Mouse (Mus musculus) thymus, postnatal 0 days (tissue): Measurements from ENCODE around the gene Cdk18. TPM values are rescaled to one million over a fixed set of nuclear protein-coding genes. Genes with fewer than 3 reads are reported as not detected.

Experiments used
- DNase-seq: peaks from one replicate; pipeline ENCODE4 v3.0.0-alpha.2; 2015; ENCODE audit warnings: low spot score
- polyA plus RNA-seq: library from polyadenylated mRNA; unstranded; fragments of >200 nt; fragmentation: Nextera tagmentation; extraction: Ambion mirVana; gene quantifications from 2 replicates; pipeline ENCODE4 v1.2.1, GENCODE M21; 2015

Gene Cdk18
- polyA plus RNA-seq, 1 experiment from 2014 or later = 1.9 TPM

GRCm38 (mm10) chr1:132116606-132117005, 22.9 kb downstream of the Cdk18 start:
- peak; percentile 82 for DNase-seq

DNA sequence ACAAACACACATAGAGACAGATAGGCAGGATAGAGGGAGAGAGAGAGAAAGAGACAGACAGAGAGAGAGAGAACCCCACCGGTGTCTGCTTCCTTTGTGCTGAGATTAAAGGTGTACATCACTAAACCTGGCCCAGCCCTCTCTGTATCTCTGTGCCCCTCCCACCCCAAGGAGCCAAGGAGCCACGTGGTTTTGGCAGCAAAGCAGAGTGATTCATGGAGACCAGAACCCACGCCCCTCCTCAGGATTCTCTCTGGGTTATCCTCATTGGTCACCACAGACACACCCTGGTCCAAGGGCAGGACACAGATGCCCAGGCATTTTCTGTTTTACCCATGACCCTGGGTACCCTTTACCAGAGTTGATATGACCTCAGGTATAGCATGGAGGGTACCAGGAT, 26.4 kb downstream of the Cdk18 start:
- DNase-seq = no peak

DNA sequence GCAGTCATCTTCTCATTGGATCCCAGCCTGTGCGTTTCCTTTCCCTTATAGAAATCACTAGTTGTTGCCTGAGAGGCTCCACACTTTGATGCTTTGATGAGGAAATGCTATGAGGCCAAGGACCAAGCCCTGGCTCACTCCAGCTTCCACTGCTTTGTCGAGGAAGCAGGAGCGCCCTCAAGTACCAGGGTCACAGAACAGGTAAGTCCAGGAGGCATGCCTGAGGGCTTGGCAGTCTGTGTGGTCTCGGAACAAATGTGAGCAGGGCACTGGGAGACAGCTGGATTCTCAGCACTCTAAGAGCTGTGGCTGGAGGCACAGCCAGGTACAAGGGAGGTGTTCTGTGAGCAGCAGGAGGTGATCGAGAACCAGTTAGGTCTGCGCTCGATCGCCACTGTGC, 27.1 kb downstream of the Cdk18 start:
- peak; percentile 1 for DNase-seq

- no peak for DNase-seq
Measured at GRCm38 (mm10) chr1:132111411-132111810, 28.1 kb downstream of the Cdk18 start.

DNA sequence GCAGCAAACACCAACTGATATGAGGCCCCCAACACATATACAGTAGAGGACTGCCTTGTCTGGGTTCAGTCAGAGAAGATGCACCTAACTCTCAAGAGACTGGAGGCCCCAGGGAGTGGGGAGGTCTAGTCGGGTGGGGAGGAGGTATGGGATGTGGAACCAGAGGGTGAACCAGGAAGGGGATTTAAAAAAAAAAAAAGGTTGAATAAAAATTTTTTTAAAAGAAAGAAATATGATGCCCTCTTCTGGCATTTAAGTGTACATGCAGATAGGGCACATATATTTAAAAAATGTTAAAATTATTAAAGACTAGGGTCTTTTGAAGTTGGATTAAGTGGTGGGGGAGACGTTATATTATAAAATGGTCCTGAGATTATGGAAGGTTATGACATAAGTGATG, 30.1 kb downstream of the Cdk18 start:
- DNase-seq = peak; percentile 17

- no peak for DNase-seq
Measured at GRCm38 (mm10) chr1:132104353-132104752, 35.1 kb downstream of the Cdk18 start.

DNA sequence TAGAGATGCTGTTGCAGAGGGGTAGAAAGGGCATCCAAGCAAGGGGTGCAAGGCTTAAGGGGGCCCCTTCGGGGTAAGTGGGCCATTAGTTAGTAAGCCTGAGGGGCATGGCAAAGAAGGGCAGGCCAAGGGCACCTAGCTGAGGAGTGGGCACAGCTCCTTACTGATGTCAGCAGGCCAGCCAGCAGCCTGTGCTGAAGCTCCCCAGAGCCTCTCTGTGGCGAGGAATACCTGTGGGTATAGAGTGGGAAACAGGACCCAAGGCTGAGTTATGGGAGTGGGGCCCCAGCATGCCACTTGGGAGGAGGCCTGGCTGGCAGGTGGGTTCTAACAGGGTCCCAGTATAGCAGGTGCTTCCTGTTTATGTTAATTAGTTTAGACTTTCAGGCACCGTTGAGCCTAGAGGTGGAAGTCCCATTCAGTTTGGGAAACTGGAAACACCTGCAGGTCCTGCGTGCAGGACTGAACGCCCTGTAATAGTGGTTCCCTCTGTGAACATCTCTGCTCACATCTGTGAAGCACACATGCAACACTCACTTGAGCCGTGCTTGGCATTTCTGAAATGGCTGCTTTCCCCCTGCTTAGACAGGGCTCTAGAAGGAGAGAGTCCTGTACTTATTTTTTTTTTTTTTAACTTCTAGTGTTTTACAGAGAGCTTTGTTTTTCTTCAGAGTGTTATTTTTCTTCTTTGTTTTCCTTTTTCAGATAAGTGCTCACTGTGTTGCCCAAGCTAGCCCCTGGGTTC, 37.4 kb downstream of the Cdk18 start:
- peak; percentile 83 for DNase-seq

DNA sequence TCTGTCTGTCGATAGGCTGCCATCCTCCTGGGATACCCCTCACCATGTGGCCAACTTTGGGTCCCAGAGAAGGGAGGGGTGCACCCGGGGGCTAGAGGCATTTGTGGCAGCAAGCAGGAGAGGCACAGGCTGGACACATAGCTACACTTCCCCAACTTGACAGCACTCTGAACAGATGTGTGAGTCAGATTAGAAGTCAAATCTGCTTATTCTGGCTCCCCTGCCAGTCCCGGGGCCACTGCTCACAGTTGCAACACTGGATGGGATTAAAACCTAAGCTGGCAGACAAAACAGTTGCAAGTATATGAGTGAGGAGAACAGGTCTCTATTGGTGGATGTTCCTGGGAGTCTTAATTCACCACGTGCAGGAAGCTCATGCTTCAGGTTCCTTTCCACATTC, 39.7 kb downstream of the Cdk18 start:
- no peak for DNase-seq

DNA sequence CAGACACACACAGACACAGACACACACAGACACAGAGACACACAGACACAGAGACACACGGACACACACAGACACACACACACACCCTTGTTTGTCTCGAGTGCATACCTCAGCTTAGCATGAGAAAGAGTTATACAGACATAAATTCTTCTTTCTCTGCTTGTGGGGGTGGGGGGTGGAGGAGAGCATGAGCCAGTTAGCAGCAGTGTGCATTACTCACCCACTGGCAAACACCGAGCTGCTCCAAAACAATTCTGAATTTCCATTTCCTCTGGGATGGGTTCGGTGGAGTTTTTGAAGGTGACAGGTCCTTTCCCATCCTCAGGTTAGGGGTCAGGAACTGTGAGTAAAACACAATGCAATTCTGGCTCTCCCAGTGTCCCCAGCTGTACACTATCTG, 40.5 kb downstream of the Cdk18 start:
- DNase-seq = no peak

- no peak for DNase-seq
Measured at GRCm38 (mm10) chr1:132098076-132098475, 41.4 kb downstream of the Cdk18 start.

GRCm38 (mm10) chr1:132095356-132096004, 44.0 kb downstream of the Cdk18 start:
- peak; percentile 26 for DNase-seq

DNA sequence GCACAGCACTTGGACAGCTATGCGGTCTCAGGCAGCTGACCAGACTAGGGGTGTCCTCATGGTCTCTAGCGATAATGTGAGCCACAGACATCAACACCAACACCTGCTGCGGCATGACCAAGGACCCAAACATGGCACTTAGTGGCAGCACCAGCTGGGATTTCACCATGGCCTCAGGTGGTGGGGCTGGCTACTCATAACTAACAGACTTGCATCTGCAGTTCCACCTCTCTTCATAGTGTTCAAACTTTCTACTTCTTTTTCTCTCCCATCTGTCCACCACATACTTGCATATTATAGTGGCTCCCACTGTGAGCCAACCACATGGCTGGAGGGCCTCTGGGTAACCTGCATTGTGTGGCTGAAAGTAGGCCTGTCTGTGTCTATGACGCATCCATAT, 46.2 kb downstream of the Cdk18 start:
- no peak for DNase-seq

DNA sequence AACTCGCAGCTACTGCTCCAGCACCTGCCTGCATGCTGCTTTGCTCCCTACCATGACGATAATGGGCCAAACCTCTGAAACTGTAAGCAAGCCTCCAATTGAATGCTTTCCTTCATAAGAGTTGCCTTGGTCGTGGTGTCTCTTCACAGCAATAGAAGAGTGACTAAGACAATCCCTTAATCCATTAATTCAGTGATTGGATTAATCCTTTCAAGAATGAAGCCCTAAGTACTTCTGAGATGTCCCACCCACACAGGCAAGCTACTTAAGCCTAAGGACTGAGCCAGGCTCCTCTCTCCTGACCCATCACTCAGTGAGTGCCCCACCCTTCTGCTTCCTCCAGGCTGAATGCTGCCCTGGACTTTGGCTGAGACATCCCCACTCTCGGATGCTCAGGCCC, 49.2 kb downstream of the Cdk18 start:
- DNase-seq = no peak

DNA sequence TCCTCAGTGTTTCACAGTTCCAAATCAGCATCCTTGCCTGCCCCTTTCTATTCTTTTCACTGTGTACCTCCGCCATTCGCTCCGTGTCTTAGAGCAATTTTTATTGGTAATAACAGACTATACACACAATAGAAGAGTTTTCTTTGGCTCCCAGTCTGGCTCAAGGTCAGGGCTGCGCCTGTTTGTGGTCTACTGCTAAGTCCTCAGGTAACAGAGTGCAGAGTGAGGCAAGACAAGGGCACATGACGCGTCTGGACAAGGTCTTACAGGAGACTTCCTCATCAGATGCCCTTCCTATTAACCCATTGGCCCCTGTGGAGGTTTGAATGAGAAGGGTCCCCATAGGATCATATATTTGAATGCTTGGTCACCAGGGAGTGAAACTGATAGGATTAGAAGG, 49.7 kb downstream of the Cdk18 start:
- no peak for DNase-seq

GRCm38 (mm10) chr1:132088181-132088671, 51.3 kb downstream of the Cdk18 start:
- DNase-seq = no peak

GRCm38 (mm10) chr1:132085181-132086049, 54.1 kb downstream of the Cdk18 start:
- DNase-seq = no peak

DNA sequence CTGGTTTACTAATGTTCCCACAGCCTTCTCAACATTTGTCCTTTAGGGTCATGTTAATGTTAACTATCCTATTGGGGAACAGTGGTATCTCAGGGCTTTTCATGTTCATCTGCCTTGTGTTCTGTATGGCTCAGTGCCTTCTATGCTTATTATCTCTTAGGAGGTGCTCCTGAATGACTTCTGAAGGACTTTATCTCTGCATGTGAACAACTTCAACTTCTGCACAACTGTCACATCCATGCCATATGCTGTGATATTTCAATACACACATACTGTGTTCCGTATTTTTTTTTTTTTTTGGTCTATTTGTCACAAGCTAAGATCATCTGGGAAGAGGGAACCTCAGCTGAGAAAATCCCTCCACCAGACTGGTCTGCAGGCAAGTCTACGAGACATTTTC, 61.1 kb downstream of the Cdk18 start:
- DNase-seq = no peak

- no peak for DNase-seq
Measured at GRCm38 (mm10) chr1:132075576-132075975, 63.9 kb downstream of the Cdk18 start.

DNA sequence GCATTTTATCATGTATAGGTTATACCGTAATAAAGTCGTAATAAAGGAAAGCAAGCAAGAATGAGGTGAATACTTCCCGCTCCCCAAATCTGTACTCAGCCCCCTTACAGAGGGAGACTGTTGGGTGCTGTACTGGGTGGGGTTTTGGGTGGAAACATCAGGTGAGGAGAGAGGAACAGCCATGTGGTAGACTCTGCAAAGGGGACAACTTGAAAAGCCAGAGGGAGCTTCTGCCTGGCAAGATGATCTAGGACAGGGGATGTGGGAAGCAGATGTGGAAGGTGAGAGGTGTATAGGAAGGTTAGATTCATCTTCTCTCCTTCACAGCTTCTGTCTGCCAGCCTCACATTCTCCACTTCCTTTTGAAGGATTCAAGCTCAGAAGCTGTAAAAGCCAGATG, 68.8 kb downstream of the Cdk18 start:
- no peak for DNase-seq

- no peak for DNase-seq
Measured at GRCm38 (mm10) chr1:132069436-132069835, 70.0 kb downstream of the Cdk18 start.

GRCm38 (mm10) chr1:132067261-132068255, 71.9 kb downstream of the Cdk18 start, which contains the start of gene Mfsd4a:
Gene Mfsd4a, minus strand, starts transcription at chr1:132068062.
- peak; percentile 58 for DNase-seq
